Mouse (Mus musculus): ENCODE measurements around the gene Cmip. TPM values are rescaled to one million over a fixed set of nuclear protein-coding genes. Genes with fewer than 3 reads are reported as not detected.

The Cmip gene
- polyA plus RNA-seq, 1 experiment from 2014 or later: 47.1 TPM

DNA sequence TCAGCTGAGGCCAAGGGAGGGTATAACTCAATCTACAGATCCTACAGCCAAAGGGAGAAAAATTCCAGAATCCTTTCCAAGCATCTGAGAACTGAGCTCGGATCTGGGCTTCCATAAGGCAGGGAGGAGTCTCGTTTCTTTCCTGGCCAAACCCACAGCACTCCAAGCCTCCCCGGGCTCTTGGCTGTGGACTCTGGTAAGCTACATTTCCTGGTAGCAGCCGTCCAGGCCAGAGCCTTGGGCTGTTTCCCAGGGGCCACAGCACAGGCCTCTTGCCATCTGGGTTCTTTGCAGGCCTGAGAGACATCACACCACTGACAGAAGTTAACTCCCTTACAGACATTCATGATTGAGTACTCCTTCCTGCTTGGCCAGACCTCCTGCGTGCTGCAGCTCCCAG is 180.8 kb downstream of the Cmip start:
- no peak for TF ChIP-seq CTCF (IDR thresholded peaks at IDR 0.05; ENCODE audit: low read depth)
- H3K4me2 ChIP-seq (replicated peaks; ENCODE audit: low read depth): no peak overlapping the region
- peaks cover 74% of the 10 kb centered on the region for H3K36me3 ChIP-seq (ENCODE audit: control insufficient read depth, insufficient read depth)
- no peaks in the 10 kb centered on the region for H3K27me3 ChIP-seq (replicated peaks; ENCODE audit: control insufficient read depth, insufficient read depth, low read length)
- H3K4me1 ChIP-seq (replicated peaks; ENCODE audit: control insufficient read depth, insufficient read depth, low read length): no peaks in the 10 kb centered on the region
- 59% methylated on average over 5 of the region's 5 CpGs for WGBS
- no peak overlapping the region for H3K9ac ChIP-seq (ENCODE audit: low read depth, low read length)
- H3K4me3 ChIP-seq (ENCODE audit: low read depth, low read length): no peak overlapping the region
- H3K27ac ChIP-seq (ENCODE audit: low read depth, low read length): no peak overlapping the region
- no peaks in the 10 kb centered on the region for H3K9me3 ChIP-seq (ENCODE audit: control insufficient read depth)
- ATAC-seq: no peak

- Histone ChIP-seq H3K4me3 (ENCODE audit: low read depth, low read length) (no peak overlapping the region), H3K27me3 (replicated peaks; ENCODE audit: control insufficient read depth, insufficient read depth, low read length) (no peaks in the 10 kb centered on the region), H3K4me2 (replicated peaks; ENCODE audit: low read depth) (no peak overlapping the region), H3K9ac (ENCODE audit: low read depth, low read length) (no peak overlapping the region), H3K27ac (ENCODE audit: low read depth, low read length) (no peak overlapping the region), H3K9me3 (ENCODE audit: control insufficient read depth) (no peaks in the 10 kb centered on the region), H3K36me3 (ENCODE audit: control insufficient read depth, insufficient read depth) (peaks cover 70% of the 10 kb centered on the region), H3K4me1 (replicated peaks; ENCODE audit: control insufficient read depth, insufficient read depth, low read length) (no peaks in the 10 kb centered on the region)
- WGBS: 81% methylated on average over 14 of the region's 14 CpGs
- ATAC-seq: no peak
- TF ChIP-seq CTCF (IDR thresholded peaks at IDR 0.05; ENCODE audit: low read depth): no peak
Observed at GRCm38 (mm10) chr8:117440317-117440716, 183.5 kb downstream of the Cmip start.

DNA sequence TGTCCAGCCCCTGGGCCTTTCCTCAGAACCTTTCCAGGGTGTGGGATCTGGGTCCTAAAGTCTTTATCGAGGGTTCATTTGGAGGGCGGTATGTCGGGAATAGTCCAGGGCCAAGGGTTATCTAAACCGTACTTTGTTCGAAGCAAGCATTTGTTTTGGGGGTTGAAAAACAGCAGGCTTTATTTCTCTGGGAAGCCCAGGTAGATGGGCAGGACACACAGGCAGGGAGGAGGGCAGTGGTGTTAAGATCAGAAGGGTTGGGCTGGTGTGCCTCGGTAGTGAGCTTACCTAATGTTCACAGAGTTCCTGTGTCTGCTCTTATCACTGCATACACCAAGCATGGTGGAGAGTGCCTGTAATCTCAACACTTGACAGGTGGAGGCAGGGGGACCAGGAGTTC is 183.9 kb downstream of the Cmip start:
- Histone ChIP-seq H3K4me3 (ENCODE audit: low read depth, low read length) (no peak overlapping the region), H3K9ac (ENCODE audit: low read depth, low read length) (no peak overlapping the region), H3K27me3 (replicated peaks; ENCODE audit: control insufficient read depth, insufficient read depth, low read length) (no peaks in the 10 kb centered on the region), H3K4me1 (replicated peaks; ENCODE audit: control insufficient read depth, insufficient read depth, low read length) (no peaks in the 10 kb centered on the region), H3K9me3 (ENCODE audit: control insufficient read depth) (no peaks in the 10 kb centered on the region), H3K4me2 (replicated peaks; ENCODE audit: low read depth) (no peak overlapping the region), H3K27ac (ENCODE audit: low read depth, low read length) (no peak overlapping the region), H3K36me3 (ENCODE audit: control insufficient read depth, insufficient read depth) (peaks cover 70% of the 10 kb centered on the region)
- 36% methylated on average over 6 of the region's 6 CpGs for WGBS
- peak; percentile 55; the same call in 1 of the 2 replicates for ATAC-seq
- TF ChIP-seq CTCF (IDR thresholded peaks at IDR 0.05; ENCODE audit: low read depth): no peak

DNA sequence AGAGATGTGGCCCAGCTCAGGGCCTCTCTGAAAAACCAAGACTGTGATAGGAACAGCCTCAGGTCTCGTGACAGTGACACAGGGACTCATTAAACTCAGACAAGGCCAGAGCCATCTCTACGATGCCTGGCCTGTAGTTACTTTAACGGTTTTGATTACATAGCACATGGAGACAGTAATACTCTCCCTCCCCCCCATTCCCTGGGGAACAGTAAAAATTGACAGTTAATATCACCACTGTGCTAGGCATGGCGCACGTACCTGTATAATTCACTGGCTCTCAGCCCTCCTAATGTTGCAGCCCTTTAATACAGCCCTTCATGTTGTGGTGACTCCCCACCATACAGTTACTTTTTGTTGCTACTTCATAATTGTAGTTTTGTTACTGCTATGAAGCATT is 188.6 kb downstream of the Cmip start:
- H3K4me1 ChIP-seq (replicated peaks; ENCODE audit: control insufficient read depth, insufficient read depth, low read length): no peaks in the 10 kb centered on the region
- no peak overlapping the region for H3K27ac ChIP-seq (ENCODE audit: low read depth, low read length)
- no peaks in the 10 kb centered on the region for H3K9me3 ChIP-seq (ENCODE audit: control insufficient read depth)
- H3K36me3 ChIP-seq (ENCODE audit: control insufficient read depth, insufficient read depth): peaks cover 75% of the 10 kb centered on the region
- no peak overlapping the region for H3K4me3 ChIP-seq (ENCODE audit: low read depth, low read length)
- H3K9ac ChIP-seq (ENCODE audit: low read depth, low read length): no peak overlapping the region
- no peak for ATAC-seq
- 79% methylated on average over 5 of the region's 5 CpGs for WGBS
- H3K27me3 ChIP-seq (replicated peaks; ENCODE audit: control insufficient read depth, insufficient read depth, low read length): no peaks in the 10 kb centered on the region
- no peak for TF ChIP-seq CTCF (IDR thresholded peaks at IDR 0.05; ENCODE audit: low read depth)
- H3K4me2 ChIP-seq (replicated peaks; ENCODE audit: low read depth): no peak overlapping the region

GRCm38 (mm10) chr8:117446344-117446997 is 189.6 kb downstream of the Cmip start:
- Histone ChIP-seq H3K9ac (ENCODE audit: low read depth, low read length) (no peak overlapping the region), H3K4me2 (replicated peaks; ENCODE audit: low read depth) (no peak overlapping the region), H3K27me3 (replicated peaks; ENCODE audit: control insufficient read depth, insufficient read depth, low read length) (no peaks in the 10 kb centered on the region), H3K4me3 (ENCODE audit: low read depth, low read length) (no peak overlapping the region), H3K27ac (ENCODE audit: low read depth, low read length) (no peak overlapping the region), H3K4me1 (replicated peaks; ENCODE audit: control insufficient read depth, insufficient read depth, low read length) (no peaks in the 10 kb centered on the region), H3K36me3 (ENCODE audit: control insufficient read depth, insufficient read depth) (peaks cover 84% of the 10 kb centered on the region), H3K9me3 (ENCODE audit: control insufficient read depth) (no peaks in the 10 kb centered on the region)
- WGBS: 68% methylated on average over 15 of the region's 15 CpGs
- ATAC-seq: no peak
- TF ChIP-seq CTCF (IDR thresholded peaks at IDR 0.05; ENCODE audit: low read depth): no peak

DNA sequence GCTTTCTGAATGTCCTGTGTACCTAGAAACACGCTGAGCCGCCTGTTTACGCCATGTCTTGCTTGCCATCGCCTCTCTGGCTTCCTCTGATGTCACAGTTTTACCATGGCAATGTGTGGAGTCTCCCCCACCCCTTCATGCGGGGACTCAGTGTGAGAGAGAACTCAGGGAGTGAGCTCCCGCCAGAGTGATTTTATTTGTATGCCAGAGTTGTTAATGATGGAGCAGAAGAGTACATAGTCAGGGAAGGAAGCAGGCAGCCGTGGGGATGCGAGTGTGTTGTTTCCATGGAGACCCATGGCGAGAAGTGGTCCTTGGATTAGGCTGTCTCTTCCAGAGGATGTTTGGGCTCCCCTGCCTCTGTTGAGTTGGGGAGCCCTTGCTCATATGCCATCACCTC is 194.2 kb downstream of the Cmip start:
- no peak overlapping the region for H3K4me3 ChIP-seq (ENCODE audit: low read depth, low read length)
- no peak overlapping the region for H3K27ac ChIP-seq (ENCODE audit: low read depth, low read length)
- WGBS: 79% methylated on average over 9 of the region's 9 CpGs
- H3K4me1 ChIP-seq (replicated peaks; ENCODE audit: control insufficient read depth, insufficient read depth, low read length): no peaks in the 10 kb centered on the region
- ATAC-seq: no peak
- H3K9me3 ChIP-seq (ENCODE audit: control insufficient read depth): no peaks in the 10 kb centered on the region
- H3K36me3 ChIP-seq (ENCODE audit: control insufficient read depth, insufficient read depth): peaks cover 99% of the 10 kb centered on the region
- H3K4me2 ChIP-seq (replicated peaks; ENCODE audit: low read depth): no peak overlapping the region
- TF ChIP-seq CTCF (IDR thresholded peaks at IDR 0.05; ENCODE audit: low read depth): no peak
- no peaks in the 10 kb centered on the region for H3K27me3 ChIP-seq (replicated peaks; ENCODE audit: control insufficient read depth, insufficient read depth, low read length)
- no peak overlapping the region for H3K9ac ChIP-seq (ENCODE audit: low read depth, low read length)

DNA sequence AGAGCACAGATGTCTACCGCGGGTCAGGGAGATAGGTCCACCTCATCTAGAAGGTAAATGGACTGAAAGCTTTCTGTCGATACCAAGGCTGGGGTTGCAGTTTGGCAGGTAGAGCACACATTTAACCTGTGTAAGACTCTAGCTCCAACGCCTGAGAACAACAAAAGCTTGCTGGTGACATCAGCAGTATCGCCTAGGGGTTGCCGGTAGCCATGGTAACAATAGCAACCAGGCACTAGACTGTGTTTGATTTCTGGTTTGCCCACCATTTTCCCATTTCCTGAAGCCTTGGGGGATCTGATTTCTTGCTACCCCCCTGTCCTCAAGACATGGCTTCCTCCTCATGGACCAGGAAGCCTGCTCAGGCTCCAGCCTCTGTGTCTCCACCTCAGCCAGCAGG is 197.1 kb downstream of the Cmip start:
- H3K27me3 ChIP-seq (replicated peaks; ENCODE audit: control insufficient read depth, insufficient read depth, low read length): no peaks in the 10 kb centered on the region
- H3K9ac ChIP-seq (ENCODE audit: low read depth, low read length): no peak overlapping the region
- no peaks in the 10 kb centered on the region for H3K4me1 ChIP-seq (replicated peaks; ENCODE audit: control insufficient read depth, insufficient read depth, low read length)
- TF ChIP-seq CTCF (IDR thresholded peaks at IDR 0.05; ENCODE audit: low read depth): no peak
- ATAC-seq: no peak
- no peak overlapping the region for H3K4me3 ChIP-seq (ENCODE audit: low read depth, low read length)
- H3K4me2 ChIP-seq (replicated peaks; ENCODE audit: low read depth): no peak overlapping the region
- H3K36me3 ChIP-seq (ENCODE audit: control insufficient read depth, insufficient read depth): peaks cover 94% of the 10 kb centered on the region
- no peaks in the 10 kb centered on the region for H3K9me3 ChIP-seq (ENCODE audit: control insufficient read depth)
- 94% methylated on average over 6 of the region's 6 CpGs for WGBS
- H3K27ac ChIP-seq (ENCODE audit: low read depth, low read length): no peak overlapping the region
